Mouse (Mus musculus) c-Kit-positive CD71-positive TER-119-positive erythroid progenitor cells, embryonic 14.5 days (primary cell): ENCODE measurements around the gene Ndufb7.
"Not testable (repeated sequence)": the region's sequence is repeated elsewhere in the genome, so short reads cannot be mapped to it uniquely, and the experiment has no call there.

Experiments
- DNase-seq: peaks from one replicate; pipeline ENCODE4 v3.0.0-alpha.2; 2013; ENCODE audit warnings: low spot score

The Ndufb7 gene

DNA sequence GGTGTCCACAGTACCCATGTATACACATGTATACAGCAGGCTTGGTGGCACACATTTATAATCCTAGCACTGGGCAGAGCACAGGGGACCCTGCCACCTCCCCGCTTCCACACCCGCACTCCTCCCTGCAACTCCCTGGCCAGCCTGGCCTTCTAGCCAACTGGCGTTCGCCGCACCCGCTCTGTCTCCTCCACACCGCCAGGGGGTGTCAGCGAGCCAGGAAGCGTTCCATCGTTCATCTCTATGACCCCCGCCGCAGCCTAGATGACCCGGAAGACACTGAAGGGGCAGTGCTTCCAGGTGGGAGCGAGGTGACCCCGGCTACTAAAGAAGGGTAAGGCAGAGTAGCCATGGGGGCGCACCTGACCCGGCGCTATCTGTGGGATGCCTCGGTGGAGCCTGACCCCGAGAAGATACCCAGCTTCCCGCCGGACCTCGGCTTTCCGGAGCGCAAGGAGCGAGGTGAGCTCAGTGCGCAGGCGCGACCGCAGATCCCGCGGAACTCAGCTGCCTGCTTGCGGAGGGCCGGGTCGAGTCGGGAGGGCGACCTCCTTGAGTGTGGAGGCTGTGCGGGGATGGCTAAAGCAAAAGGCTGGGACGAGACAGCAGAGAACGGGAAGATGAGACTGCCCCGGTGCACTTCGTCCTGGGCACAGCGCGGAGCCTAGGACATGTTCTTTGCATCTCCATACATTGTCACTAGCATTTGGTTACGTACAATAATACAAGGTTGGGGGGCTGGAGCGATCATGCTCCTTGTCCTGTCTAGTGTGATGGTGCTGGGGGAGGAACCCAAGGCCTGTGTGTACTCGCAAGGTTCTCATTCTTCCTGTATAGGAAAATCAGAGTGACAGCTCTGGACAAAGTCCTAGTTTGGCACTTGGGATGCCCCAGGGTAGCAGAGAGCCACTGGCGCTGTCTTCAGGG is at the start of gene Ndufb7:
TSS of gene Ndufb7 (plus strand) at position 203 of the 927 bp plus-strand sequence.
- peak; percentile 86 for DNase-seq

DNA sequence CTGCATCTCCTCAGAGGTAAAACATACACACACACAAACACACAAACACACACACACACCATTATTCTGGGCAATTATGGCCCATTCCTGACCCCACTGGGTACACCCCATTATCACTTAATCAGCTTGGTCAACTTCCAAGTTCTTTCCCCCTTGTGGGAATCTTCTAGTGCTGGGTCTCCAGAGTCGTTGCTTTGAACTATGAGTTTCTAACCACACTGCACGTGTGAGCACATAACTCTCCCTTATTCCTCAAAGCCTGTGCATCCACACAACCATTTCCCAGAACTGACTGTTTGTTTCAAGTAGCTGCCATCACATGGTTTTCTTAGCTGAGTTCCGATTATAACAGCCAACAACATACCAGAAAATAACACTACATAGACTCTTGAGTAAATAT is 46.0 kb upstream of the Ndufb7 start:
- DNase-seq, result no peak

DNA sequence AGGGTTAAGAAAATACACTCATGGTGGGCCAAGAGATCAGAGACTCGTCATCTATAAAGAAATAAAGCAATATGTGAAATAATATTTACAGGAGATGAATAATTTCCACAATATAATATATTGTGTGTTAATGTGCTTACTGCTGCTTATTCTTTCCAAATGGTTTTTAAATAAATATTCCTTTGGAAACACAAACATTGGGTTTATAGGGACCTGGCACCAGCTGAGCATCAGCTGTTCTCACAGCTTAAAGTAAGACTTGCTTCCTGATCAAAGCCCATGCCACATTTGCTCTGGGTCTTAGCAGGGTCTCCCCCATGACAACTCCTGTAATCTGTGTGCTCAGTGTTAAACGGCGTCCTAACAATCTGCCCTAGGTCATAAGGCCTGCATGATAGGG is 45.6 kb upstream of the Ndufb7 start:
- DNase-seq, result not testable (repeated sequence)

DNA sequence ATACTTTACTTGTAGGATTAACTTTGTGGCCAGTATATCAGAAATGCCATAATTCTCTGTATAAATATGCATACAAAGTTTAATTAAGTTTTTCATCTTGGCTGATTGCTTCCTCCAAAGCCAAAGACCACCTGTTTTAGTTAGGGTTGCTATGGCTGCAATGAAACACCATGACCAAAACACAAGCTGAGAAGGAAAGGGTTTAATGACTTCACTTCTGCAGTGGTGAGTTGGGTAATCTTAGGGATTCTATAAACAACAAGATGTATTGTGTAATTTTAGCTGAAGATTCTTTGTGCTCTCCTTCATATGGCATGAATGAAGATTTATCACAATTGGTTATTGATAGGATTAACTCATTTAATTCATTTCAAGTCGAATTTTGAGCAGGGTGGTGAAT is 45.2 kb upstream of the Ndufb7 start:
- no peak for DNase-seq

DNA sequence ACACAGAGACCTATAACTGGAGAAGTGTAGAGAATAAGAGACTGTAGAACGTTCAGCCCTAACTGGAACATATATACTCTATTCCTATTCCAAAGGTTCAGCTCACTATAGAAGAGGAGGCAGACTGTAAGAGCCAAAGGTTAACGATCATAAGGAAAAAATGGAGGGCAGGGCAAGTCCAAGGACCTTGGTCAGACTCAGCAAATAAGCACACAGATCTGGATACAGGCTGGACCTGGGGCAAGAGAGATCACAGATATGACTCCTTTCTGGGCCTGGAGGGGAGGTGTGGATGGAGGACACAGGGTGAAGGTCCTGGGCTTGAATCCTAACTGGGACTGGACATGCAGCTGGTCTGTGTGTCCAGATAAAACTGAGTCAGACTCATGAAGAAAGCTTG is 31.7 kb upstream of the Ndufb7 start:
- DNase-seq, result no peak

DNA sequence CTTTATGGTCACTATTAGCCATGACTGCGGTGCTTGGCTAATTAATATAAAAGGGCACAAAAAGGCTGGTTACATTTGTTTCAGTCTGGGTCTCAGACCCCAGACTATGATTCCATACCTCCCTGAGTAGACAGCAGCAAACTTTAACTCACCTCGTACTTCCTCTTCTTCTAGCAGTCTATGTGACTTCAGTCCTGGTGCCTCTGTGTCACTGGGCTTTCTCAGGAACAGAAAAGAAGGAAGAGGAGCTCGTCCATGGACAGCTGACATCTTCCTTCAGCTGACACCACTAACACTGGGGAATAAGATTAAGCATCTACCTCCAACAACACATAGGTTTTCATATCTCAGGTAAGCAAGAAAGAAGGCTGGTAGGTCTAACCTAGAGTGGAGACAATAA is 30.7 kb upstream of the Ndufb7 start, which contains the start of gene Olfr370:
TSS of gene Olfr370 (plus strand) at position 45 of the 400 bp plus-strand sequence.
- no peak for DNase-seq

DNA sequence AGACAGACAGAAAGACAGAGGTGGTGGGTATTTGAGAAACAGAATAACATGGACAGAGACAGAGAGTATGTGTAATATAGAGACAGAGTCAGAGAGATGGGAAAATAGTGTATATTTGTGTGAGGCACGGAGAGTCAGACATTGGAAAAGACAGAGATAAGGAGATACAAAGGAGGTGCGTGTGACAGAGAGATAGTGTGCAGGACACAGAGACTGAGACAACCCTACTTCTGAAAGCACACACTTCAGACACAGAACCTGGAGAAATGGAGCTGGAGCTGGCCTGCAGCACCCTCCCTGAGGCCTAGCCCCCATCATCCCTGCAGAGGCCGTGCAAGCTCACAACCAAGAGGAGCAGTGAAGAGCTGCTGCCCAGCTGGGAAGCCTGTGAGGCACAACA is 3.8 kb upstream of the Ndufb7 start:
- no peak for DNase-seq

DNA sequence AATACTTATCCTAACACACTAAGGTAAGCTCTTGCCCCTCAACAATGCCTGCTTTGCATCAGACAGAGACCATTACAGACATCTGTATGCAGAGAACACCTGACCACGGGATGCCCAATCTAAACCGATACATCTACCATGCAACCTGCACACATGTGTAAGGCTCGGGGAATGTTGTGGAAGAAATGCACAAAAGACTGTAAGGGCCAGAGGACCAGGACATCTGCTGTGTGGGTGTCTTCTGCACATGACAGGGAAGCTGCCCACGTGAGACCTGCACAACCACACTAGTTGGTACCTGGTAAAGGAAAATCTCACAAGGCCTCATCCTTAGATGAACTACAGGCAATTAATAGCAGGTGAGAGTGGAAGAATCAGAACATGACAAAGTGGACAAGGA is 3.2 kb upstream of the Ndufb7 start:
- no peak for DNase-seq

DNA sequence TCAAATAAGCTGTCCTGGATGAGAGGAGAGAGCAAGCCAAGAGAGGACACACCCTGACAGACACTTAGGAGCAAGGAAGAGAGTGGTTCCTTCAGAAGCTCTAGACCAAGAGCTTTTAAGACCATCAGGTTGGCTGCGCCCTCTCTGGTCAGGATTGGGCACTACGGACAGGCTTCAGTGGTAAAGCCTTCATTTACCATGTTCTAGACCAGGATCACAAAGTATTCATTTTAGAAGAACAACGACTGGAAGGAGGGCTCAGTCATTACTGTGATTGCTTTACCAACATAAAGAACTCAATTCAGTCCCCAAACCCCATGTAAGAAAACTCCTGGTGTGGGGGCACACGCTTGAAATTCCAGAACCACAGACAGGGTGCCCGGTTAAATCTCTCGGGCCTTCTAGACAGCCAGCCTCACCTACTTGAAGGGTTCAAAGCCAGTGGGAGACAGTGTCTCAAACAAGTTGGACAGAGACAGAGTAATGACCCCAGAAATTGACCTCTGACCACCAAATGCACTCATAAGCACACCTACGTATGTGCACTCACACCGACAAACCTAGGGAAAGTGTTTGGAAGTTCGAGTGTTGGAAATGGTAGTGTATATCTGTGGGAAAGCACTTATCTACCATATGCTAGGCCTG is 618 bp upstream of the Ndufb7 start:
- no peak for DNase-seq

DNA sequence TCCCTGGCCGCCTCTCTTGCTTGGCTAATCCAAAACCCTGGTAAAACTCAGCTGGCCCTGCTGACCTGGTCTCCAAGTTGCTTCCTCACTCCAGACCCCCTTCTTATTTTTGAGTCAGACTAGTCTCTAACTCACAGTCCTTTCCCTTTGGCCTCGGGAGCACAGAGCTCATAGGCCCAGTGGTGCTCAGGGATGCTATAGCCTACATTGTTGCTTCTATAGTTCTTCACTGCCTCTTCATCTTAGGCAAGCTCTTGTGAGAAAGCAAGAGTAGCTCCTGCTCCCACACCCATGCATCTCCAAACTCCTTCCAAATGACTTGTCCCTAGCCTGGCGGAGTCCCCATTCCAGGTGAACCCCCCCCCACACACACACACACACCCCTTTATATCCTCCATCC is 1.2 kb downstream of the Ndufb7 start:
- no peak for DNase-seq

DNA sequence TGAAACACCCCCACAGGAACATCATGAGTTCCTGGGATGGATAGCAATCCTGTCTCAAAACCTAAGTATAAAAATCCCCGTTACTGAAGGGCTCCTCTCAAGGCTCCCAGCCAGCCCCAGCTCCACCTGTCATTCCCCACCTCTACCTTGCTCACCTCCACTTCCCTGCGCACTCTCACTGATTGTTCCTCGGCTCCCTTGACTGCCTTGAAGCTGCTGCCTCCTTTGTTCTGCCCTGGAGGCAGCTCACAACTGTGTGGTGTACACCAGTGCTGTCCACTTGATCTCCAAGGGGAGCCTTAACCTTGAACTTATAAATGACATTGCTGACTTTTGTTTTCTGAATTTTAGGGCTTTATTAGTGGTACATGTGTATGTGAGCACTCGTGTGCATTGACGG is 1.7 kb downstream of the Ndufb7 start:
- DNase-seq, result no peak

DNA sequence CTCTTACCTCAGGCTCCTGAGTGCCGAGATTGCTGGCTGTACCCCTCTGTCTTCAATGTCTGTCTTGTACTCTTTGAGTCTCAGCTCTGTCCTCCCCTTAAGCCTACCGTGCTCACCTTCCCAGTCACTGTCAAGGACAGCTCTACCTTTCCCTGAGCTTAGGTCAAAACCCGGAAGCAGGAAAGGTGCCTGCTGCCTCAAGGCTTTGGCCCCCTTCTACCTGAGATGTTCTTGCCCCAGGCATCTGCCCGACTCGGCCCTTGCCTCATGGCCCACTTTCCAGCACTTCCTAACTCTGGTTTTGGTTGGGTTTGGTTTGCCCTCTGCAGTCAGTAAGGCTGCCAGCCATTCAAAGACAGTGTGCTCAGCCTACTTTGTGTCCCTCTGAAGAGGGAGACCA is 2.3 kb downstream of the Ndufb7 start:
- DNase-seq, result no peak

DNA sequence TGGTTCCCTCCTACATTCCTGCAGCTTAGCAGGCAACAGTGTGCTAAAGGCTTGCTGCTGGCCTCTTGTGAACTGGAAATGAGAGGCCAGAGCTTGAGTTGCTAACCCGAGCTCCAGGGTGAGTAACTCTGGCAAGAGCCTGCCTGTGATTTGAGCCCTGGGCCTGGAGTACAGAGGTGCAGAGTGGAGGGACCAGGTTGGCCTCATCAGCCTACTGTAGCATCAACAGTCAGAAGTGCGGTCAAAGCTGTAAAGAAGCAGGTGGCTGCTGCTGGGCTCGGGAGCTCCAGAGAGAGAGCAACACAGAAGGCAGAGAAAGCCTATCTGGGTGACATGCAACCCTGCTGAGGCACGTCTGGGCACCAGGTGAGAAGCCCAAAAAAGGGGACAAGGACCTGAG is 2.7 kb downstream of the Ndufb7 start:
- no peak for DNase-seq

DNA sequence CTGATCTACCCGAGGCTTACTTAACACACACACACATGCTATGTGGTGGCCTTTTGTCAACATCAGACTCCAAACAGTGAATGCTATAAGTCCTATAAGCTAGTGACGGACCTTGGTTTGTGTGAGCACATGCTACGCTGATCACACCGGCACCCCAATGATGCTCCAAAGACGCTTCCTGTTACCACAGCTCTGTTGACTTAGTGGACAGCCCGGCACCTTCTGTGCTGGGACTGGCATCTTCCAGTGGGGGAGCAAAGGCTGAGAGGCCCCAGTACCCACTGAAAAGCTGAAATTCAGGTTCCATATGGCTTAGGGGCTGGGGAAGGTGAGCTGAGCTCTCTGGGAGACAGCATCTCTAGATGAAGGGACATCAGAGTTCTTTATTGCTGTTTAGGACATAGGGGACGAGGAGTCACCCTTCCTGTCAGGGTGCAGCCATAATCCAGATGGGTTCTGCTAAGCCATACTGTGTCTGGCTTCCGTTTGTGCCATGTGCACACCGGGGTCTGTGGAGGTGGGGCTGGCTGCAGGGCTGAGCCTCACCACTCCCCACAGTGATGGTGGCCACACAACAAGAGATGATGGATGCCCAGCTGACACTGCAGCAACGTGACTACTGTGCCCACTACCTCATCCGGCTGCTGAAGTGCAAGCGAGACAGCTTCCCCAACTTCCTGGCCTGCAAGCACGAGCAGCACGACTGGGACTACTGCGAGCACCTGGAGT is 4.0 kb downstream of the Ndufb7 start:
- DNase-seq, result no peak

DNA sequence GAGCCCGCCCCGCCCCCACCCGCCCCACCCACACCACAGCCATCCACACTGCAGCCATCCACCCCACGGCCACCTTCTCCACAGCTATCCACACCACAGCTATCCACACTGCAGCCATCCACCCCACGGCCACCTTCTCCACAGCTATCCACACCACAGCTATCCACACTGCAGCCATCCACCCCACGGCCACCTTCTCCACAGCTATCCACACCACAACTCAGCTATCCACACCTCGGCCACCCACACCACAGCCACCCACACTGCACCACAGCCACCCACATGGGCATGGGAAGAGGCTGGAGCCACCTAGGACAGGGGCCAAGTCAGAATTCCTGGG is 4.5 kb downstream of the Ndufb7 start:
- not testable (repeated sequence) for DNase-seq

DNA sequence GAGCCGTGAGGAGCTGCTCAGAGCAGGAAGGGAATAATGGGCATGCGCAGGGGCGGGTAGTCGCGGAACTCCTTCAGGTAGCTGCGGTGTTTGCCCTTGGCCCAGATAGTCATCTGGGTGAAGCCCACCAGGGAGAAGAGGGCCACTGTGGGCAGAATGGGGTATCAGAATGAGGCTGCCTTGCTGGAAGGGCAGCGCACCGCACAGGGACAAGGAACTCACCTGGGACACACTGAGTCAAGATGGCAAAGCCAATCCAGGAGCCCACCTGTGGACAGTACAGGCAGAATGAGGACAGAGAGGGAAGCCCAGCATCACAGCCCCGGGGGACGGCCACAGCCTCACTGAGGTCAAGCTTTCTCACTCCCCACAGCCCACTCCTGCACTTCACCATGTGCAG is 5.3 kb downstream of the Ndufb7 start:
- DNase-seq, result no peak

DNA sequence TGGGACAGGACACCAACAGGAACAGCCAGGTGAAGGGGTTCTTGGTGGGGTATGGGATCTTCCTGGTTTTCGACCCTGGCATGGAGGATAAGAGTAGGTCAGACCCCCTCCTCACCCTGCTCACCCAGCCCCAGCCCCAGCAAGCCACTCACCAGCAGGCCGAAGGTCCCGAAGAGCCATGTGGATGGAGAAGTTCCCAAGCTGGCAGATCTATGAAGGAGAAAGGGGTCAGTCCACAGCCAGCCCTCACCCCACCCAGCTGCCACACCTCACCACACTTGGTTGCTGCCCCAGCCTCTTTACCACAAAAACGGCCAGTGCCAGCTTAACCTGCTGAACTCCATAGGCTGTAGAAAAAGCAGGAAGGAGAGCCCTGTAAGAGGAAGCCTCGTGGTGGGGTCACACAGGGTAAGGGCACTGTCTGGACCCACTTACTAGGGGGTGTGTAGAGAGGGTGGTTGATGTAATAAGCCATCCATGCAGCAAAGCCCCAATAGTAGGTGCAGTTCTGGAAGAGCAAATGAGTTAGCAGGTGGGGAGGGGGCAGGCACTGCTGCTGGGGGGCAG is 5.9 kb downstream of the Ndufb7 start:
- DNase-seq, result no peak

DNA sequence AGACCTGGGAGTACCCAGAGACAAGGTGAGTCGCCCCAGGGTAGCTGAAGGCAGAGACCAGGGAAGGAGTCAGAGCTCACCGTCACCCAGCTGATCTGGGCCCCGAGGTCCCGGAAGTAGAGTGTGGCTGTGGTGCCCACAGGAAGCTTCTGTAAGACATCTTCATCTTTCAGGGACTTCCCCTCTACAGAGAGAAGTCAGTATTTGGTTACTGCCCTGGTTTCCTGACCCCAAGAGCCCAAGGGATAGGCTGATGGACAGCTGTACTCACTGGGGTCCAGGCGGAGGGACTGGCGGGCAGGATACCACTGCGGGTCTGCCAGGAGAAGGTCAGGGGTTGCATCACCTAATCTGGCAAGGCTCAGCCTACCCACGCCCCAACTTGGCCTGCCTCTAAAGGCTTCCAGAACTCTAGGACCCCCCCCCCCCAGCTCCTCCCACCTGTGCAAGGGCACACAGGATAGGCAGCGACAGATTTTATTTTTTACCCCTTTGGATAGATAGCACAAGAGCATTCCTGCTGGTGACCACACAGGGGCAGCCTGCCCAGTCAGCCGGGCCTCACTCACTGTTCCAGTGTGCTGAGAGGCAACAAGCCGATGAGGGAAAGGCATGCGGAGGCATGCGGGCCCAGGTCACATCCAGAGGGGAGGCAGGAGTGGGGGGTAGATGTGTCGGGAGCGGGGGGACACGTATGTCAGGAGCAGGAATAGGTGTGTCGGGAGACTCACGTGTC is 6.8 kb downstream of the Ndufb7 start:
- no peak for DNase-seq

DNA sequence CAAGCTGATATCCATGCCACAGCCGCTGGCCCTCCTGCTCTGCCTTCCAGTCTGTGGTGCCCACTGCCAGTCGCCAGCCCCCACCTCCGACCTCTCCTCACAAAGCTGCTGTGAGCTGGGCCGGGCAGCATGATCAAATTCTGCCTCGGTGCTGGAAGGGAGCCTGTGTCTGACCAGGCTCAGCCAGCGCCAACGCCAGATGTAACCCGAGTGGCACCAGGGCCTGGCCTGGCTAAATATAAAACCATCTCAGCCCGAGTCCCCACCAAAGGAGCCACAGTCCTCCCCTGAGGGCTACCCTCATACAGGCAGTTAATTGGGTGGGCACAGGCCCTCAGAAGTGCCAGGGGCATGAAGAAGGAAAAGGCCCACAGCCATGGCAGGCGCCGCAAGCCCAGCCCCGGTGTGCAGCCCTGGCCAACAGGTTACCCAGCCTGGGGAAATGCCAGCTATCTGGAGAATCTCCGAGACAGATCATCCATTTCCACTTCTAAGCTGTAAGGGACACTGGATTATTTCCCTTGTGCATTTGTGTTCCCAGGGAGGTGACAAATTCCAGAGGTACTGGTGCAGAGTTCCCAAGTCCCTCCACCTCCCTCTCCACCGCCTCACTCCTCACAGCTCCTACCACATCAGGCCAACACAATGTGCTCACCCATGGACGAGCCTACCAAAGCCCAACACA is 8.3 kb downstream of the Ndufb7 start:
- DNase-seq, result no peak

DNA sequence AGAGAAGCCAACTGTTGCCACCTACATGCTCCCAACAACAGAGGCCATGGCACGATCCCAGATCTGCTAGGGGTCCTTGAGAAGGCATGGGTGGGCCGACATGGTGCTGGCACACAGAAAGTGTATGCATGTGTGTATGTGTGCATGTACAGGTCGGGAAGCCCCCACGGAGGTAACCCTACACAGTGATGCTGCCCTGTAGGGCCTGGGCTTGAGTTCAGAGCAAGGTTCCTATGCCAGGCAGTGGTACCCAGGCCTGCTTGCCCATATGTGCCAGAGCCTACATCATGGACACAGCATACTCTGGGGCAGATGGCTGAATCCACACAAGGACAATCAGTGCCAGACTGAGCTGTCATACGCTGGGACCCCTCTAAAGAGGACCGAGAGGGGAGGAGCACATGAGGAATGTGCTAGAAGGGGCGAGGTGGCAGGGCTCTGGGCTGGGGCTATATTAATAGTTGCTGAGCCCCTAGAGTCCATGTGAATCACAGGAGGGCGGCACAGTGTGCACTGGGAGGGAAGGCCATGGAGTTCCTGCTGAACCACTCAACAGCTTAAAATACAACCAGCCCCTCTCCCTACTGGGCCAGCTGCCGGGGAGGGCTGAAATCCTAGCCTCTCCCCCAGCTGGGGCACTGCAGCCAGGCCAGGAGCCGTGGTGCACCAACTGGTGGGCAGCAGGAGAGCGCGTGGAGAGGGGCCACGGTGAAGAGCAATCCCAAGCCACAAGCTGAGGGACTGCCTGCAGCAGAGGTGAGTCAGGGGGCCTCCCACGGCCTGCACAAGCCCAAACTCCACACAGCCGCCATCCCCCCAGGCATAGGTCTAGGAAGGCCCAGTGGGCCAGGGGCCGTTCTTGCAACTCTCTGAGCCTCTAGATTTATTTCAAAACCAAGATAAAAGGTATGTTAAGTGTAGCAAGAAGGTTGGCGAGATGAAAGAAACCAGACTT is 9.4 kb downstream of the Ndufb7 start:
- DNase-seq, result no peak
